In the genomic region with DNA sequence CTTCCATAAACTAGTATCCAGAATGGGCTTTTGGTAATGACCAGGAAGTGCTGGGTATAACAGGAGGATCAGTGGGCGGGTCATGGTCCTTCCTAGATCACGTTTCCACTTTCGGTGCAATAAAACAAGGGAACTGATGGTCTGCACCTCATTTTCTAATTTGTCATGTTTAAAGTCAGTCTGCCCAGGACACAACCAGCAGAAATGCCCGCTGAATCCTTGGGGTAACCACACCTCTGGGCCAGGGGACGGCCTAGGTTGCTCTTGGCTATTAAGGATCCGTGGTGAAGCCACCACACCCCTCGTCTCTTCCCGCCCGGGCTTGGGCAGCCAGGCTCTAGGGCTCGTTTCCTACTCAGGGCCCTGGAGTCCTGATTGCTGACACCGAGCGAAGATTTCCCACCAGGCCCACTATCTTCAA, we compare ENCODE assay signal across 7 mouse cellular contexts. TPM values are rescaled to one million over a fixed set of nuclear protein-coding genes. Genes with fewer than 3 reads are reported as not detected.
DNase-seq lines count a peak whose midpoint lies in the region; ATAC-seq and TF ChIP-seq lines count a peak whose summit lies in the region.

No protein-coding gene starts in this region.

- no peaks in the 10 kb centered on the region for H3K9me3 ChIP-seq in limb, embryonic 12.5 days

- H3K9ac ChIP-seq in limb, embryonic 12.5 days (replicated peaks) = peak overlapping the region; percentile 88

- peak overlapping the region; percentile 60 for H3K4me2 ChIP-seq in limb, embryonic 12.5 days
- peak overlapping the region; percentile 79 for H3K4me2 ChIP-seq in myocyte (ENCODE audit: low read depth)

- no peaks in the 10 kb centered on the region for H3K36me3 ChIP-seq in spleen, adult 2 months (ENCODE audit: control insufficient read depth, insufficient read depth, low read length)
- H3K36me3 ChIP-seq in limb, embryonic 12.5 days = no peaks in the 10 kb centered on the region; the same call in 1 of the 2 replicates
- no peaks in the 10 kb centered on the region for H3K36me3 ChIP-seq in myocyte (ENCODE audit: control insufficient read depth, insufficient read depth)

- H3K4me3 ChIP-seq in spleen, adult 2 months (ENCODE audit: extremely low read depth, insufficient read depth, insufficient read length) = peak overlapping the region; percentile 82
- peak overlapping the region; percentile 76 for H3K4me3 ChIP-seq in brown adipose tissue, adult 24 weeks (ENCODE audit: insufficient read depth, low read depth, low read length)
- H3K4me3 ChIP-seq in limb, embryonic 12.5 days (replicated peaks) = peak overlapping the region; percentile 78
- peak overlapping the region; percentile 97 for H3K4me3 ChIP-seq in myocyte

- H3K27ac ChIP-seq in spleen, adult 2 months (ENCODE audit: insufficient read depth, low read length) = peak overlapping the region; percentile 65
- peak overlapping the region; percentile 67 for H3K27ac ChIP-seq in brown adipose tissue, adult 24 weeks (replicated peaks; ENCODE audit: low read depth, low read length)
- peak overlapping the region; percentile 88 for H3K27ac ChIP-seq in limb, embryonic 12.5 days

- peak overlapping the region; percentile 48 for H3ac ChIP-seq in myocyte (ENCODE audit: control insufficient read depth, insufficient read length)

- no peak for TF ChIP-seq POLR2A in spleen, adult 2 months (IDR thresholded peaks at IDR 0.05; ENCODE audit: low read depth, low read length)
- no peak for TF ChIP-seq POLR2A in myocyte (IDR thresholded peaks at IDR 0.05; ENCODE audit: insufficient read length, low read depth)

- H3K79me2 ChIP-seq in myocyte (ENCODE audit: control insufficient read depth, insufficient read depth) = peaks cover 67% of the 10 kb centered on the region

- no peaks in the 10 kb centered on the region for H3K27me3 ChIP-seq in spleen, adult 2 months (ENCODE audit: control insufficient read depth, insufficient read depth, low read length)
- no peaks in the 10 kb centered on the region for H3K27me3 ChIP-seq in limb, embryonic 12.5 days
- no peaks in the 10 kb centered on the region for H3K27me3 ChIP-seq in myocyte (ENCODE audit: control insufficient read depth, insufficient read depth, insufficient read length)

- no peak for ATAC-seq in limb, embryonic 12.5 days (ENCODE audit: insufficient number of reproducible peaks, insufficient read depth, low FRiP score, low TSS enrichment, low read depth)

- TF ChIP-seq CTCF in spleen, adult 2 months (IDR thresholded peaks at IDR 0.05; ENCODE audit: extremely low read depth, insufficient read depth, insufficient read length, insufficient replicate concordance) = no peak

- H3K4me1 ChIP-seq in spleen, adult 2 months (ENCODE audit: control insufficient read depth, insufficient read depth, insufficient read length) = peaks cover 3% of the 10 kb centered on the region; the same call in 1 of the 2 replicates
- H3K4me1 ChIP-seq in brown adipose tissue, adult 24 weeks (ENCODE audit: control insufficient read depth, insufficient read depth, insufficient read length, low read length) = 0 out of 2 replicates have a peak, but pooled peaks cover 7% of the 10 kb centered on the region
- H3K4me1 ChIP-seq in limb, embryonic 12.5 days (replicated peaks) = peaks cover 36% of the 10 kb centered on the region

- peak in 1 of 2 experiments; percentile 11 for DNase-seq in spleen, adult 2 months (ENCODE audit: low read depth in 1 of 2, low spot score in 2 of 2)
- no peak for DNase-seq in spleen, adult 12 weeks (ENCODE audit: low spot score)
- peak; percentile 24 for DNase-seq in forelimb bud, embryonic 11.5 days (ENCODE audit: low read depth, low spot score)
- DNase-seq in right cerebral cortex, postnatal 25 days = no peak

- WGBS in spleen, adult 2 months = 1% methylated on average over 12 of the region's 12 CpGs
- 0% methylated on average over 12 of the region's 12 CpGs for WGBS in limb, embryonic 12.5 days

TF ChIP-seq in myocyte, 11 proteins besides CTCF, POLR2A, EP300 and RAD21:
- no peak for TF ChIP-seq POLR2AphosphoS2 (IDR thresholded peaks at IDR 0.05; ENCODE audit: insufficient read length, low read depth)
- TF ChIP-seq E2F4 (IDR thresholded peaks at IDR 0.05; ENCODE audit: insufficient read depth) = no peak
- no peak for TF ChIP-seq MYOD1 (IDR thresholded peaks at IDR 0.05; ENCODE audit: control insufficient read depth in 1 of 3, insufficient read length in 2 of 3, low read depth in 2 of 3)
- no peak for TF ChIP-seq MAX (IDR thresholded peaks at IDR 0.05; ENCODE audit: low read depth)
- TF ChIP-seq USF1 (IDR thresholded peaks at IDR 0.05; ENCODE audit: low read depth) = no peak
- no peak for TF ChIP-seq CEBPB (IDR thresholded peaks at IDR 0.05; ENCODE audit: insufficient read depth, poor library complexity, severe bottlenecking)
- no peak for TF ChIP-seq MYOG (IDR thresholded peaks at IDR 0.05; ENCODE audit: control insufficient read depth in 1 of 3, insufficient read depth in 1 of 3, insufficient read length in 2 of 3, low read depth in 2 of 3)
- TF ChIP-seq TCF12 (IDR thresholded peaks at IDR 0.05; ENCODE audit: insufficient read depth, poor library complexity, severe bottlenecking) = no peak
- TF ChIP-seq REST (IDR thresholded peaks at IDR 0.05; ENCODE audit: insufficient read depth, insufficient read length) = no peak
- TF ChIP-seq SRF (IDR thresholded peaks at IDR 0.05; ENCODE audit: control insufficient read depth, insufficient read length, low read depth) = no peak
- TF ChIP-seq TCF3 (IDR thresholded peaks at IDR 0.05; ENCODE audit: insufficient read length, low read depth) = no peak

RNA-seq across cellular contexts. Expression of a gene that starts 2.3 kb away (rescaled TPM):
- 33.2 and 33.6 TPM in 2 replicates for polyA plus RNA-seq in spleen, adult 2 months (2012; rRNA removed)
- polyA plus RNA-seq in brown adipose tissue, adult 24 weeks (2012; ENCODE audit: insufficient read depth, insufficient read length, missing spikeins) = 35.6 and 40.3 TPM in 2 replicates
- 126 and 128 TPM in 2 replicates for polyA plus RNA-seq in limb, embryonic 12.5 days (2016; fragmentation: Nextera tagmentation; extraction: Ambion mirVana)
- polyA plus RNA-seq in myocyte (2012; fragmentation: generic; extraction: Trizol) = 82.9 TPM

RNA-seq across cellular contexts. Expression of a gene that starts 2.3 kb away (rescaled TPM):
- 6.9 and 7.4 TPM in 2 replicates for polyA plus RNA-seq in spleen, adult 2 months (2012; rRNA removed)
- polyA plus RNA-seq in brown adipose tissue, adult 24 weeks (2012; ENCODE audit: insufficient read depth, insufficient read length, missing spikeins) = 122 and 146 TPM in 2 replicates
- polyA plus RNA-seq in limb, embryonic 12.5 days (2016; fragmentation: Nextera tagmentation; extraction: Ambion mirVana) = 172 and 176 TPM in 2 replicates
- 42.4 TPM for polyA plus RNA-seq in myocyte (2012; fragmentation: generic; extraction: Trizol)

RNA-seq across cellular contexts. Expression of a gene that starts 33.9 kb away (rescaled TPM):
- 7.3 and 11.9 TPM in 2 replicates for polyA plus RNA-seq in spleen, adult 2 months (2012; rRNA removed)
- polyA plus RNA-seq in brown adipose tissue, adult 24 weeks (2012; ENCODE audit: insufficient read depth, insufficient read length, missing spikeins) = 2.9 and 5.9 TPM in 2 replicates
- 5.2 and 5.7 TPM in 2 replicates for polyA plus RNA-seq in limb, embryonic 12.5 days (2016; fragmentation: Nextera tagmentation; extraction: Ambion mirVana)
- 51.3 TPM for polyA plus RNA-seq in myocyte (2012; fragmentation: generic; extraction: Trizol)

RNA-seq across cellular contexts. Expression of a gene that starts 54.6 kb away (rescaled TPM):
- 14.3 and 18.7 TPM in 2 replicates for polyA plus RNA-seq in spleen, adult 2 months (2012; rRNA removed)
- 0.46 TPM in 1 of 2 replicates, not detected in the other for polyA plus RNA-seq in brown adipose tissue, adult 24 weeks (2012; ENCODE audit: insufficient read depth, insufficient read length, missing spikeins)
- 4.6 and 4.9 TPM in 2 replicates for polyA plus RNA-seq in limb, embryonic 12.5 days (2016; fragmentation: Nextera tagmentation; extraction: Ambion mirVana)
- 1.8 TPM for polyA plus RNA-seq in myocyte (2012; fragmentation: generic; extraction: Trizol)
